Mouse (Mus musculus) neural tube, embryonic 10.5 days (tissue): ENCODE results near the gene Lamc2.
"Not testable (repeated sequence)": the region's sequence is repeated elsewhere in the genome, so short reads cannot be mapped to it uniquely, and the experiment has no call there.

Source experiments
- DNase-seq: peaks from one replicate; pipeline ENCODE4 v3.0.0-alpha.2; 2017; ENCODE audit warnings: low spot score; ENCODE audit errors: extremely low spot score

Lamc2 gene

DNA sequence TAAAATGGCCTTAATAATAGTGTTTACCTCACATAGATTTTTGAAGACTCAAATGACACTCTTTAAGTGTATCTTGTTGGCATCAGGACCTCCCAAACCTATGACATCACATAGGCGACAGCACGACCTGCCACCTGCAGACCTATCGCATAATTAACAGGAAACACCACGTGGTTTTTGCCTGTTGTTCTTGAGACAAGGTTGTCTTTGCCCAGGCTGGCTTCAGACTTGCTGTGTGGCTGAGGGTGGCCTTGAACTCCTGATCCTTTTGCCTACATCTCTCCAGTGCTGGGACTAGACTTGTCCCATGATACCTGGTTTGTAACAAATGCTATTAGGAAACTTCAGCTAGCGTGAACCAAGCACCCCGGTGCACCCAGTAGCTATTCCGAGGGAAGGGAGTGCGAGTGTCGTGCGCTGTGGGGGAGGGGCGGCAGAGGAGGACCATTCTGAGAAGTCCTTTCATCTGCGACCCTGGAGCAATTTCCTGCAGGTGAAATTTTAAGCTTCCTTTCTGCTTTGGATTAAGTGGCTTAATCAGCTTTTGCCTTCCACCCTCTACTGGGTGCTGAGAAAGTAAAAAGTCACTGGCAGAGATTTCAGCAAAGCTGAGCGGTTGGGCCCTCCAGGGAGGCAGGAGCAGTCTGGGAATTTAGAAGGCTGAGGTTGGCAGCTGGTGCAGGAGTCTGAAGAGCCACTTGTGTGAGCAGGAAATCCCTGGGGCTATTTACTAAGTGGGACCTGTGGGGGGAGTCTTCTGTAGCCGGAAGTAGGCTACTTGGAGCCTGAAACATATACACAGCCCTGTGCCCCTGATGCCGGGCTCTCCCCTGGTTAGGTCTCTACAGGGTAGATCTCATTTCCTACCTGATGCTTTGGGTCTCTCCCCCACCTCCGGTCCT, 90.2 kb downstream of the Lamc2 start:
- DNase-seq, result no peak

DNA sequence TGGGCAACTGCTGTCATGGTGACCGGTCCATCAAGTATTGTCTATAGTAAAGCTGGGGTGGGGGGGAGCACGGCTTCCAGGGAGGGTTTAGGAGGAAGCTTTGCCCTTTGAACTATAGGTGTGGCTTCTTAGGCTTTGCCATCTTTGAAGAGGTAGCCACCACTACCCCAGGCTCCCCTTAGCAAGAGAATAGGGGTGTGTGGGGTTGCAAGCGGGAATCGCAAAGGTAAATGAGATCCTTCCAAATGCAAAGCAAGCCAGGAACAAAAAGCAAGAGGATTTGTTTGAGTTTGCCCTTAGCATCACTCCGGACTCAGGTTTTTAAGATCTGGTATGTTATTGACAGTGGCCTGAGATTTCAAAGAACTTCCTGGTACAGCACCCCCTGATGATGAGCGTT, 90.9 kb downstream of the Lamc2 start:
- no peak for DNase-seq

DNA sequence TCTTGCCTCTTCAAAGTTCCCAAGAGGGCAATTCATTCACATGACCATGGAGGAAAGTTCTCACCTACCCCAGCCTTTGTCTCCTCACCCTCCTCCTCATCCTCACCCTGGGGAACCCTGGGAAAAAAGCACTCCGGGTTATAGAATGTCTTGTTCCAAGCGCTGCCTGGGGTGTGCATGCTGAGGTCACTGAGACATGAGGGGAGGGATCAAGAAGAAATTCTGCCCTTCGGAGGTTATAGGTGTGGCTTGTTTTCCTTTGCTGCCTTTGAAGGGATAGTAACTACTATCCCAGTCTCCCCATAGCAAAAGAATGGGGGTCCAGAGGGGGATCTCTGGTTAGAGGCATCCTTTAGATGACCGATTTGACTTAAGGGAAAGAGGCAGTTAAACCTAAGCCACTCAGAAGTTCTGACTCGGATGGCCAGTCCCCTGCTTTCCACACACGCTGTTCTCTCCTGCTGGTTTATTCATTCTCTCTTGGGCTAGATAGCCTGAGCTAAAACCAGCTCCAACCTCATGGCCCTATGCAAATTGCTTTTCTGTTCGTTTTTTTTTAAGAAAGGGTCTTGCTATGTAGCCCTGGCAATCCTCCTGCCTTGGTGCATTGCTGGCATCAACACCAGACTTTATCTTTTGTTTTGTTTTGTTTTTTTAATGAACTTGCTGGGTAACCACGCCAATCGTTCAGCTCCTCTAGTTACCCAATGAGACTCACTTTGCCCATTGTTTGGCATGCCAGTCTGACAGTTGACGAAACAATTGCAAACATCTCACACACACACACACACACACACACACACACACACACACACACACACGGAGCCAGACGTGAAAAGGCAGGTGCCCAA, 91.8 kb downstream of the Lamc2 start:
- no peak for DNase-seq

DNA sequence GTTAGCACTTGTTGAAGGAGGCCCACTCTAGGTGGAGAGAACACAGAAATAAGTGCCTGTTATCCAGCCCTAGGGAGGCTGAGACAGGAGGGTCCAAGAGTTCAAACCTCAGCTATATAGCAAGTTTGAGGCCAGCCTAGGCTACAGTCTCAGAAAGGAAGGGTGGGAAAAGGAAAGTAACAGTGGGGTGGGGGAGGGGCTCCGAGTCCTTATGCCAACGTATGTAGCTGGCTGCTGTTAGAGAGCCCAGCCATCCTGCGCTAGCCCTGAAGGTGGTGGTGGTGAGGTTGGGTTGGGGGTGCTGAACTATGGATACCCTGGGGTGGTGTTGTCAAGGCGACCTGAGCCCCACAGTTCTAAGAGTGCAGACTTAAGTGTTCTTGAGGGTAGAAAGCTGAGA, 92.7 kb downstream of the Lamc2 start:
- DNase-seq, result no peak

DNA sequence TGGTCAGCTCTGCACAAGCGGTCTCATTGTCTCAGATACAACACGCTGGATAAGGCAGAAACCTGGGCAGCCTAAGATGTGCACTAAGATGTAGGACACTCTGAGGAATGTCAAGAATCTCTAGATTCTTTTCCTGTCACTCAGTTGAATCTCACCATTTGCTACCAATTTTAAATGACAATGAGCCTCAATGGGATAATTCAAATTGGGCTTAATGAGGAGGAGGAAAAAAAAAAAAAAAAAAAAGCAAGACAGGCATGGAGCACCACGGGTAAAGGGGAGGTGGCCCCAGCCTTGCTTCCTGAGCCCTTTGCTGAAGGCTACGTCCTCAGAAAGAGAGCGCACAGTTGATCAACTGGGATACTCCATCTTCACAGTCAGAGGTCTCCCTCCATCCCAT, 93.1 kb downstream of the Lamc2 start:
- no peak for DNase-seq

DNA sequence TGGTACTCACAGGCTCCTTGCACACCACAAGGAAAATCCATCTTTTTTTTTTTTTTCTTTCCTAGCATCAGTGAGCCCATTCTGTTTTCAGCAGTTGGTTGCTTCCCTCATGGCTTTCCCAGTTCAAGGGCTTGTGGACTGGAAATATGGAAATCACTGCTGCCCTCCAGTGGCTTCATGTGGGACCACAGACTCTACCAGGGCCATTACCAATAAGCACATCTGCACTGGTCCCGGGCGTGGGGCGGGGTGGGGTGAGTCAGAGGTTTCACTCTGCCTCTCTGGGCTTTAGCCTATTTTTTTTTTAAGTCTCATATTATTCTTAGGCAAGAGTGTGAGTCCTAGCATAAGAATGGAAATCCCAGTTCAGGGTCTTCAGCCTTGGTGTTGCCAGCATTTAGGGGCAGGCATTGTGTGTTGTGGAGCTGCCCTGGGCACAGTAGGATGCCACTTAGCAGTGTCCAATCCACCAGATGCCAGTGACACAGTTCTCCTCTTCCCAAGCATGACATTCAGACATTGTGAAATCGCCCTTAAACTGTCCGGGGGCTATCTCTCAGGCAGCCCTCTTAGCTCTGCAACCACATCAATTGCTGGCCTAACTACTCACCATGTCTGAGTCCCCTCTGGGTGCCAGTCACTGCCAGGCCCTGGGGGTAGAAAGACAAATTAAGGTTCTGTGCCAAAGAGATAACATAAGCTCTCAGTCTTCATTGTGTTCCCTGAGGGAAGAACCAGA, 93.8 kb downstream of the Lamc2 start:
- peak; percentile 79 for DNase-seq

DNA sequence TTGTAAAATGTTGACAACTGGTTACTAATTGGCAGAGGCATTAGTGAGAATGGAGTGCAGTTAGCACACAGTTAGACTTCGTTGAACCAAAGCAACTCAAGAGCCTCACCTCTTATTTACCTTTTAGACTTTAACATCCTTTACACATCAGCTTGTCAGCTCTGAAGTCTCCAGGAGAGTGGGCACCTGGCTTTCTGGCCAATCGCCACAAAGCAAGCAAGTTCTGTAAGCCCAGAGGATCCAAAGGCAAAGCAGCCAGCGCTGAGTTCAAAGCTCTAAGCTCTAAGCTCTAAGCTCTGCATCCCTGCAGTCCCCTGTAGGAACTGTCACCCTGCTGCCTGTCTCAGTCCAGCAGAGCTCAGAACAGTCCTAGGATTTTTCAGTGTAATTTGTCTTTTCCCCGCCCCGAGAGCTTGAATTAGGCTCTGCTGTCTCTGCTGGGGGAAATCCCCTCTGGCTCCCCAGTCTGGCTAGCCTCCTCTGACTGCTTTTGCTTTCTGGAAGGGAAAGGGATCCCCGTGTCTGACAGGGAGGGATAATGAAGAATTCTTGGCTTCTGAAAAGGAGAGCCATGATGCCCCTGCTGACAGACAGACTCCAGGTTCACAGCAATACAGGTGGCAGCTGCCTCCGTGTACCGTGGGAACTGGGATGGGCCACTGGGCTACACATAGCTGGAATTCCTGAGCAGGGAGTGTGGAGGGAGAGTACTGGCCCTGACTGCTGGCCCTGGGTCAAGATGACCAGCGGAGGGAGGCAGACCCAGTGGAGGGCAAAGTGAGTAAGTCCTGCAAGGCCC, 94.6 kb downstream of the Lamc2 start:
- peak; percentile 52 for DNase-seq

DNA sequence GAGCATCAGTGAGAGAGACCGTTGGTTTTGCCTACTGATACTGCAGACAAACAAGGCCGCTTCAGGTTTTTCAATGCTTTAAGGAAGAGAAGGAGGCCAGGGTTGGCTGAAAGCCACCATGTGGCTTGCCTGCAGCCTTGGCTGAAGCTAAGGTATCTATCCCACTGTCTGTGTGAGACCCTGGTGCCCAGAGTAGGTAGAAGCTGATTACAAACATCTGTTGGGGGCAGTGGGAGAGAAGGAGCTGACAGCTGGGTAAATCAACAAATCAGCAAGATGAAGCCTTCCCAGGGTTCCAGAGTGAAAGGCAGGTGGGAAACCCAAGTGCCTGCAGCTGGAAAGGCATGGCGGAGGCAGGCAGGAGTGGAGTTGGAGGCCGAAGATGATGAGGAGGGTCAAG, 95.4 kb downstream of the Lamc2 start:
- no peak for DNase-seq

DNA sequence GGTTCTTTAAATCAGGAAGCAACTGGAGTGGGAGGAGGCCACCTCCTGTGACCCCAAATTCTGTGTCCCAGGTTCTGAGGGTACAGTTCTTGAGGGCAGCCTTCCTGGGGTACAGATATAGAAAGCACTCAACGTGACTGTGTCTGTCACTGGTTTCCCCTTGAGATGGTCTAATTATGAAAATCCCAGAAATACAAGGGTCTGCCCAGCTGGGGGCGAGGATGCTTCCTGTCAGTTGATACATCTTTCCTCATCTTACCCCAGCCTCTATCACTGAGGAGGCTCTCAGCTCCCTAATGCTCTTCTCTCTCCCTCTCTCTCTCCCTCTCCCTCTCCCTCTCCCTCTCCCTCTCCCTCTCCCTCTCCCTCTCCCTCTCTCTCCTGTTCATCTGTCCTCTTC, 96.2 kb downstream of the Lamc2 start:
- DNase-seq, result no peak

DNA sequence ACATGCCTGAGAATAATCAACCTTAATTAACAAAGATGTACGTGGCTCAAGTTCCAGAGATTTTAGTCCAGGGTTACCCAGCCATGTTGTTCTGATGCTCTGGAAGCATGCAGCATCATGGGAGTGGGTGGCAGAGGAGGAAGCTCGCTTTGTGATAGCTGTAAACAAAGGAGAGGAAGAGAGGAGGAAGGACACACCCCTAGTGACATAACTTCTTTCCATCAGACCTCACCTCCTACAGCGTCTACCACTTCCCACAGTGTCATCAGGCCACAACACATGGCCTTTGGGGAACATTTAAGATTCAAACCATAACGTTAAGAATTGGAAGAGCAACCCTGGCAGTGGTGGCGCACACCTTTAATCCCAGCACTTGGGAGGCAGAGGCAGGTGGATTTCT, 98.5 kb downstream of the Lamc2 start:
- DNase-seq, result no peak

DNA sequence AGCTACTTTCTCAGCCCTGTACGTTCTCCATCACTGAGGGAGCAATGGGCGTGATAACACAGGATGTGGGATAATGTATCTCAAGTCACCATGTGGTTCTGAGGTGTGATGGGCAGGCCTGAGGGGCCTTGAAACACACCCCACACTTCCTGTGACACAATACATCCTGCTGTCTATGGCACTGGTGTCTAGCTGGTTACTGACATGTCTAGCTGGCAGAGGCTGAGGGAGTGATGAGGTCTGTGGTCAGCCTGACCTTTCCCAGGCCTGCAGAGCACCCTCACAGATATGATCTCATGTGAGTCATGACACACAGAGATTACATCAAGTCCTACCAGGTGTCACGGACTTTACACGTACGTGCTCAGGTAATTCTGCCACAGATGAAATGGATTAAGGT, 101.0 kb downstream of the Lamc2 start:
- no peak for DNase-seq

DNA sequence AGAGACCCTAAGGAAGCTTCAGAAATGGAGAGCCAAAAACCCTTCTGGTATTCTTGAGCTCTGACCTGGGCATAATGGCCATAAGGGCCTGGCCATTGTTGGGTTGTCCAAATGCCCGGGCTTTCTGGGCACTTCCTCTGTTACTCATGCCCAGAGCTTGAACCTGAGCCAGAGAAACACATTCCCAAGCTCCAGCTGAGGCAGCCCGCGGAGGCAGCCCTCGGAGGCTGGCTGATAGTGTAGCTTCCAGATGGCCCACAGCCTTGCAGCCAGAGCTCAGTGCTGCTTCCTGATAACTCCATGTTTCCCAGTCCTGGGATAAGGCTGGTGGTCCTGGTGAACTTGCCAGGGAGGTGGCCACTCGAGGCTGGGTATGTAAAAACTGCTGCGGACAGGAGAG, 102.1 kb downstream of the Lamc2 start:
- DNase-seq, result no peak

DNA sequence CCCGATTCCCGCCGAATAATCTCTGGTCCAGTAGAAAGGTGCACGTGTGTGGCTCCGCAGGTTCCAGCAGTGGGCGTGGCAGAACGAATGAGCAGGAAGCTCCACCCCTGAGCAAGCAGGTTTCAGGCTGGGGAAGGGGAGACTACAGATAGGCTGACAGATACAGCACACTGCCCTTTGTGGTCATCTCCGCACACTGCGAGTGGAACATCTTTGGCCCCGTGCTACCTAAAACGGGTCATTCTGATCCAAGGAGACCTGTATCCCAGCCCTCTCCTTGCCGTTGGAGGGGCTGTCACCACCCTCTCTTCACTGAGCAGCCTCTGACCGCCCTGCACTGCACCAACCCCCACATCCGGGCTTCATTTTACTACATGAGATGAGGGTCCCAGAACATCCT, 103.0 kb downstream of the Lamc2 start:
- not testable (repeated sequence) for DNase-seq

DNA sequence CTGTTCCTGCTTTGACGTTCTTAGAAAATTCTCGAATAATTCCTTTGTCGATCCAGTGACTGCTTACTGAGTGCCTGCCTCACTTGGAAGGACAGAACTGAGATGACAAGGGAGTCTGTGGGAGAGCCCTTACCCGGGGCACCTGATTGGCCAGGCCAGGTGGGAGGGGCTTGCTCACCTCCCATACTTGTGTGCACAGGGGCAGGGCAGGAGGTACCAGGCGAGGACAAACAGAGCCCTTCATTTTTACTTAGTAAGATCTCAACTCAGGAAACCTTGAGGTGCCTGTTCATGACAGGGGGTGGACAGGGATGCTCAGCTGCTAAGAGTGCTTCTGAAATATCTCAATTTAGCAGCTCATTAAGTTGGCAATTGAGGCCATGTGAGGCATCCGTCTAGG, 110.3 kb downstream of the Lamc2 start:
- no peak for DNase-seq

DNA sequence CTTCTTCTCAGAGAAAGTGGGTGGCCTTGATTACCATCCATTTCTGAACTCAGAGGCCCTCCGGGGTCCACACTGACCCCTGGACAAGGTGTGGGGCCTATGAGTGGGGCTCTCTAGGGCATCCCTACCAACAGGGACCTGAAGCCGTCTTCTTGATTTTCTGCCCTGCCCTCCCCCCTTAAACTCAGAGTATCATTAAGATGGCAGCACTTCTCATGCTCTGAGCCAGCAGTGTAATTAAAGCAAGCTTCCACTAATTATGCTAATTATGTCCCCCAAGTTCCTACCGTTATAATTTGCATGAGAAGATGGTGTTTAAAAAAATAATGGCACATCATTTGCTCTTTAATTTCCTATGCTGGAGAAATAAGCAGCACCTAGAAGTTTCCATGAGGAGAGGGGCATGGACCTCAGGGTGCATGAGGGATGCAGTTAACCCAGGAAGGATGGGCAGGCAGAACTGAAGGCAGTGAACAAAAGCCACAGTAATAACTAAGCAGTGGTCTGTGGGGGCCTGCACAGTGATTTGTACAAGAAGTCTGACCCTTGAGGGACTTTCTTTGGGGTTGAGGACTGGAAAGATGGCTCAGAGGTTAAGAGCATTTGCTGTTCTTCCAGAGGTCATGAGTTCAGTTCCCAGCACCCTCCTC, 111.0 kb downstream of the Lamc2 start:
- DNase-seq, result no peak

DNA sequence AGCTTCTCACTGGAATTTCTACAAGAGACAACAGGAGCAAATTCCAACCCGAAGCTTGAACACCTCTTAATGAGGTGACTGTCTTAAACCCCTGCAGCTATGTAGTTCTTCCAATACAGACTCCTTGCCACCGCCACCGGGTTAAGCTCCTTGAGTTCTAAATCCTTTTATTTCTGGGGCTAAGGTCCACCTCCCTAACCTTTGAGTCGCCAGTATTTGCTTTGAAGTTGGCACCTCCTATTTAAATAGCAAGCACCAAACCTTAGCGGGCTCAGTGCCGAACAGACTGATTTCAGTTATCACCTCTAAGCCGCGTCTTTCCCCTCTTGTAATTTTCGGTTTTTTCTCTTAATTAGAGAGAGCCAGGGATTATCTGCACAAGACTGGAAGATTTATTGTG, 112.8 kb downstream of the Lamc2 start:
- DNase-seq, result no peak
